Mouse (Mus musculus) liver, embryonic 14.5 days (tissue): ENCODE measurements at regions not wholly inside any gene's neighbourhood (a gene's known extent, or its start where the extent isn't known, plus 50 kb on each side); places are given as distances from the start of the nearest gene placed in this dataset.

ENCODE experiments used
- CTCF ChIP-seq: IDR thresholded peaks from 2 replicates; pipeline ENCODE4 v1.5.1; 2016; ENCODE audit warnings: antibody characterized with exemption, low read depth, control low read depth
- EP300 ChIP-seq: IDR thresholded peaks from 2 replicates; pipeline ENCODE4 v1.6.1; 2016; ENCODE audit warnings: antibody characterized with exemption, low read depth

DNA sequence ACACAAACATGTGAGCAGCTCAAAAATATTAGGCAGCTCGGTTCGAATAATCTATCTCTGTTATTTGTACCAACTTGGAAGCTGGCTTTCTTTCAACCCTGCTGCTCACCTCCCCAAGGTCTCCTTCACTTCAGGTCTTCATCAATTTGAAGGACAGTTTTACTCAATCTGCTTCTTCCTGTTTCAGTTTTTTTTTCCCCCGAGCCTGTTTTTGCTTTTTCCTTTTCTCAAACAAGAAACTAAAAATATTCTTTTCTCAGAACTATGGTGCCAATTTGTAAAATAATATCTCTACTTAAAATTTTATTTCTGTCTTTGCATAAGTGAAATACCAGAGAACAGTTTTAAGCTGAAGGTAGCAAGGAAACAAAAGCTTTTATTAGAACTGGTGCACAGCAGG lies 461.8 kb upstream of the Agtr1b start:
- TF ChIP-seq CTCF = no peak
- no peak for TF ChIP-seq EP300
